Mouse (Mus musculus) lung, embryonic 16.5 days (tissue): ENCODE results near the gene Afmid. TPM values are rescaled to one million over a fixed set of nuclear protein-coding genes. Genes with fewer than 3 reads are reported as not detected.
A peak's percentile ranks its signal among the peaks of the same experiment; 100 is the strongest.

Experiments used
- ATAC-seq: fragments of 200-750 bp; cut with Nextera tagmentation; 2 replicates; pipeline ENCODE4 v1.8.0; 2017; ENCODE audit warnings: low read depth, mild to moderate bottlenecking, moderate library complexity
- H3K27ac ChIP-seq: fragments of 300-500 bp; sonication (generic); 2 replicates; pipeline ENCODE4 v1.5.1; 2014; ENCODE audit warnings: mild to moderate bottlenecking, control low read depth, low read length
- H3K27me3 ChIP-seq: fragments of 300-500 bp; sonication (generic); 2 replicates; pipeline ENCODE4 v1.6.1; 2014; ENCODE audit warnings: low read depth, low read length, mixed read lengths; ENCODE audit not compliant: control insufficient read depth, insufficient read depth
- H3K36me3 ChIP-seq: fragments of 300-500 bp; sonication (generic); 2 replicates; pipeline ENCODE4 v1.6.1; 2014; ENCODE audit warnings: low read length; ENCODE audit not compliant: control insufficient read depth, insufficient read depth
- H3K4me1 ChIP-seq: fragments of 300-500 bp; sonication (generic); replicated peaks from 2 replicates; pipeline ENCODE4 v1.6.1; 2014; ENCODE audit warnings: low read length, mixed read lengths; ENCODE audit not compliant: control insufficient read depth, insufficient read depth
- H3K4me2 ChIP-seq: fragments of 300-500 bp; sonication (generic); 2 replicates; pipeline ENCODE4 v1.6.1; 2014; ENCODE audit warnings: low read depth, low read length, control low read depth
- H3K4me3 ChIP-seq: fragments of 300-500 bp; sonication (generic); 2 replicates; pipeline ENCODE4 v1.5.1; 2014; ENCODE audit warnings: mild to moderate bottlenecking, low read length, control low read depth
- H3K9ac ChIP-seq: fragments of 300-500 bp; sonication (generic); 2 replicates; pipeline ENCODE4 v1.6.1; 2014; ENCODE audit warnings: low read length, control low read depth
- H3K9me3 ChIP-seq: fragments of 300-500 bp; sonication (generic); 2 replicates; pipeline ENCODE4 v1.6.1; 2016; ENCODE audit warnings: low read length; ENCODE audit not compliant: control insufficient read depth
- WGBS: fragments of 180-500 bp; shearing (Covaris S2); extraction: QIAGEN DNeasy Blood & Tissue Kit; methylation state at CpG from one replicate; pipeline ENCODE4 v1.1.7; 2014; 5-methylcytosine and 5-hydroxymethylcytosine counted together
- polyA plus RNA-seq: library from polyadenylated mRNA; unstranded; fragments of >200 nt; fragmentation: Nextera tagmentation; extraction: Ambion mirVana; gene quantifications from 2 replicates; pipeline ENCODE4 v1.2.1, GENCODE M21; 2015

The Afmid gene
- polyA plus RNA-seq, 1 experiment from 2014 or later, result 4.9 TPM

GRCm38 (mm10) chr11:117836306-117836705 is 10.6 kb downstream of the Afmid start:
- H3K9me3 ChIP-seq, result no peaks in the 10 kb centered on the region
- peaks cover 11% of the 10 kb centered on the region for H3K4me1 ChIP-seq
- peak overlapping the region; percentile 32 for H3K4me3 ChIP-seq
- peak; percentile 29; the same call in 1 of the 2 replicates for ATAC-seq
- H3K9ac ChIP-seq, result no peak overlapping the region
- no peaks in the 10 kb centered on the region for H3K36me3 ChIP-seq
- no peak overlapping the region for H3K27ac ChIP-seq
- H3K27me3 ChIP-seq, result no peaks in the 10 kb centered on the region
- peak overlapping the region; percentile 54 for H3K4me2 ChIP-seq
- WGBS, result 16% methylated on average over 13 of the region's 13 CpGs

DNA sequence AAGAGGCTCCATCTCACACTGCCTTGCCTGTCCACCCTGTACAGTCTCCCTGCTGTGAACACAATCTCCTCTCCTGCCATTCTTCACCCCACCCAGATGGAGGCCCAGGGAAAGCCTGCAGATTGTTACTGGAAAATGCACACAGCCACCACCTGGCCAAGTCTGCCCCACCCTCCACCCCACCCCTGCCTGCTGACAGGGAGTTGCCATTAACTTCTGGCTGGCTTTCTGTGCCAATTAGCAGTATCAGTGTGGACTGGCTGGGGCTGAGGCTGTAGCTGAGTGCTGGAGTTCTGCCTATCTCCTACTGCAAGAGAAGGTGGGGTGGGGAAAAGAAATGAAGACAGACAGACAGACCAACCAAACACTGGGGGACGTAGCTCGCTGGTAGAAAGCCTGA is 12.8 kb downstream of the Afmid start:
- 63% methylated on average over 2 of the region's 2 CpGs for WGBS

DNA sequence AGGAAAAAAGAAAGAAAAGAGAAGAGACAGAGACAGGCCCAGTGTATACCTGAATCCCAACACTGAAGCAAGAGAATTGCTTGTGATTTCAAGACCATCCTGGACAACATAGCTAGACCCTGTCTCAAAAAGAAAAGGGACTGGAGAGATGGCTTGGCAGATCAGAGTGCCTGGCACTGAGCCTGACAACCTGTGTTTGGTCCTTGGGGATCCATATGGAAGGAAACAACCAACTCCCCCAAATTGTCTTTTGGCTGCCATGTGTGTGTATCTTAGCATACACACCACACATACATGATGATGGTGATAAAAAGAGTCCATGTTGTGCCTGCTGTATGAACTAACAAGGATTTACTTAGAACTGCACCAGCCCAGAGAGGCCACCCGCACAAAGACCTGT is 13.3 kb downstream of the Afmid start:
- no peak overlapping the region for H3K4me2 ChIP-seq
- 85% methylated on average over 1 of the region's 1 CpGs for WGBS
- no peak overlapping the region for H3K27ac ChIP-seq
- no peak for ATAC-seq
- no peaks in the 10 kb centered on the region for H3K27me3 ChIP-seq
- H3K4me1 ChIP-seq, result peaks cover 5% of the 10 kb centered on the region
- H3K36me3 ChIP-seq, result no peaks in the 10 kb centered on the region
- no peak overlapping the region for H3K9ac ChIP-seq
- no peaks in the 10 kb centered on the region for H3K9me3 ChIP-seq
- no peak overlapping the region for H3K4me3 ChIP-seq

More for the DNA sequence above, 12.8 kb downstream of the Afmid start:
- Histone ChIP-seq H3K4me3 (no peak overlapping the region), H3K4me2 (no peak overlapping the region), H3K9me3 (no peaks in the 10 kb centered on the region), H3K4me1 (peaks cover 5% of the 10 kb centered on the region), H3K9ac (no peak overlapping the region), H3K36me3 (no peaks in the 10 kb centered on the region), H3K27ac (no peak overlapping the region), H3K27me3 (no peaks in the 10 kb centered on the region)
- ATAC-seq, result no peak

DNA sequence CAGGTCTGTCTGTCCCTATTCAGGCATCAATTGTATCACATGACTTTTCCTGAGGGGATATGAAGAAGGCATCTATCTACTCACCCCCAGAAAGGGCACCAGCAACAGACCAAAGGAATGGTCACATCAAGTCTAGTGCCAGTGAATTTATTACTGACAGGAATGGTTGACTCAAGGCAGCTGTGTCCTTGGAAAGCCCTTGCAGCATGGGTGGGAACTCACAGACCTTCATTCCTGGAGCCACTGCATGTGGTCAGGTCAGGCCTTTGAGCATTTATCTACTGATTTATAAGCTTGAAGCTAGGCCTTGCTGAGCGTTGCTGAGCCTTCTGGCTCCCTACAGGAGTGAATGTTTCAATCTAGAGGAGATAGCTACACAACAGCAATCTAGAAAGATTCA is 15.2 kb downstream of the Afmid start:
- H3K9ac ChIP-seq, result no peak overlapping the region
- H3K27ac ChIP-seq, result no peak overlapping the region

GRCm38 (mm10) chr11:117843434-117843833 is 17.7 kb downstream of the Afmid start:
- H3K4me1 ChIP-seq, result peaks cover 8% of the 10 kb centered on the region
- no peaks in the 10 kb centered on the region for H3K27me3 ChIP-seq
- no peaks in the 10 kb centered on the region for H3K9me3 ChIP-seq
- H3K9ac ChIP-seq, result no peak overlapping the region
- no peak overlapping the region for H3K4me3 ChIP-seq
- no peak overlapping the region for H3K27ac ChIP-seq
- no peak for ATAC-seq
- no peaks in the 10 kb centered on the region for H3K36me3 ChIP-seq
- no peak overlapping the region for H3K4me2 ChIP-seq
- 85% methylated on average over 2 of the region's 2 CpGs for WGBS

More for the DNA sequence above, 15.2 kb downstream of the Afmid start:
- H3K27me3 ChIP-seq, result no peaks in the 10 kb centered on the region
- no peaks in the 10 kb centered on the region for H3K36me3 ChIP-seq
- H3K9me3 ChIP-seq, result no peaks in the 10 kb centered on the region
- peaks cover 5% of the 10 kb centered on the region for H3K4me1 ChIP-seq
- H3K4me3 ChIP-seq, result no peak overlapping the region
- no peak for ATAC-seq
- WGBS, result 61% methylated on average over 1 of the region's 1 CpGs
- no peak overlapping the region for H3K4me2 ChIP-seq

DNA sequence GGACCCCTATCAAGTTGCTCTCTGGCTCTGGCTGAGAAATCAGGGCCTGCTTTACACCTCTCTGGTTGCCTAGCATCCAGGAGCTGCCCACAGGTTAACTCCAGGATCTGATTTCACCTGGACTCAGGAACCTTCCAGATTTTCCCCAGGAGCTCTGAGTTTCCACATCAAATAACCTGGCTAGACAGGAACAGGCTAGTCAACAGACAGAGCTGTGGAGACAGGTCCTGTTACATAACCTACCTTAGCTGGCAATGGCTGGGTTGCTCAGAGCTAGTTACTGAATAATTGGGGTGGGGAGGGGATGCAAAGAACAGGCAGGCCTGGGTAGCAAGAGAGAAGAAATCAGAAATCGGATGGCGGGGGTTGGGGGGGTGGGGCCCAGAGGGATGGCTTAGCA is 19.3 kb downstream of the Afmid start:
- no peak for ATAC-seq
- H3K4me1 ChIP-seq, result peaks cover 13% of the 10 kb centered on the region
- H3K9ac ChIP-seq, result no peak overlapping the region
- H3K4me3 ChIP-seq, result no peak overlapping the region
- 0 out of 2 replicates have a peak overlapping the region, but pooled peaks have one; percentile 3 for H3K27ac ChIP-seq
- H3K27me3 ChIP-seq, result no peaks in the 10 kb centered on the region
- no peak overlapping the region for H3K4me2 ChIP-seq
- 54% methylated on average over 2 of the region's 2 CpGs for WGBS
- no peaks in the 10 kb centered on the region for H3K36me3 ChIP-seq
- no peaks in the 10 kb centered on the region for H3K9me3 ChIP-seq

DNA sequence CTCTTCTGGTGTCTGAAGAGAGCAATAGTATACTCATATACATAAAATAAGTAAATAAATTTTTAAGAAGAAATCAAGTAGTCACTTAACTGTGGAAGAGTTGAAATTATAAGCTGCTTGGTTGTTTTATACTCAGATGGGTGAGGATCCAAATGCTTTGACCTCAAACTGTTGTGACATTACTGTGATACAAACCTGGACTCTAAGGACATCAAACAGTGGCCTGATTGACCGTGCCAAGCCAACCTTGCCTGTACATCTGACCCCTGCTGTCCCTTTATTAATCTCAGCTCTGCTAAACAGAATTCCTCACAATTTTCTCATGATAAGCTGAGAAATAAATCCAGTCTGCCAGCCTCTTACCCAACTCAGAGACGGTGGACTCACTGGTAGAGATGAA is 19.9 kb downstream of the Afmid start:
- WGBS, result 77% methylated on average over 2 of the region's 2 CpGs
- Histone ChIP-seq H3K4me2 (no peak overlapping the region), H3K9ac (no peak overlapping the region), H3K9me3 (no peaks in the 10 kb centered on the region), H3K4me3 (no peak overlapping the region), H3K27me3 (no peaks in the 10 kb centered on the region), H3K27ac (no peak overlapping the region), H3K36me3 (no peaks in the 10 kb centered on the region), H3K4me1 (peaks cover 19% of the 10 kb centered on the region)
- ATAC-seq, result no peak

DNA sequence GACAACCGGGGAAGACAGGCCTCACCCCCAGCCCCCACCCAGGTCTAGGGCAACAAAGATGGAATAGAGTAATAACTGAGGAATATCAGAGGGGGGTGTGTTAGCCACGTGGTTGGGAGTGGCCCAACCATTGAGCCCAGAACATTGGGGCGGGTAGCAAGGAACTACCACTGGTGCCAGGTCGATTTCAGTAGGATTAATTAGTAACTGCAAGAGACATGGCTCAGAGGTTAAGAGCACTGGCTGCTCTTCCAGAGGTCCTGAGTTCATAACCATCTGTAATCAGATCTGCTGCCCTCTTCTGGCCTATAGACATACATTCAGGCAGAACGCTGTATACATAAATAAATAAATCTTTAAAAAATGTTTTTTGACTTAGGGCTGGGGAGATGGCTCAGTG is 20.9 kb downstream of the Afmid start:
- Histone ChIP-seq H3K27me3 (no peaks in the 10 kb centered on the region), H3K4me1 (peaks cover 23% of the 10 kb centered on the region), H3K9ac (no peak overlapping the region), H3K9me3 (no peaks in the 10 kb centered on the region), H3K36me3 (no peaks in the 10 kb centered on the region; the same call in 1 of the 2 replicates), H3K4me3 (no peak overlapping the region), H3K4me2 (no peak overlapping the region), H3K27ac (no peak overlapping the region)
- WGBS, result 42% methylated on average over 5 of the region's 5 CpGs
- ATAC-seq, result no peak

- no peaks in the 10 kb centered on the region for H3K9me3 ChIP-seq
- H3K9ac ChIP-seq, result peak overlapping the region; percentile 89
- H3K4me2 ChIP-seq, result peak overlapping the region; percentile 60
- peaks cover 1% of the 10 kb centered on the region; the same call in 1 of the 2 replicates for H3K36me3 ChIP-seq
- peak overlapping the region; percentile 99 for H3K27ac ChIP-seq
- peaks cover 23% of the 10 kb centered on the region for H3K4me1 ChIP-seq
- ATAC-seq, result no peak
- 62% methylated on average over 7 of the region's 7 CpGs for WGBS
- peak overlapping the region; percentile 75 for H3K4me3 ChIP-seq
- no peaks in the 10 kb centered on the region for H3K27me3 ChIP-seq
These were observed 22.0 kb downstream of the Afmid start for GRCm38 (mm10) chr11:117847593-117848215.
